Mouse (Mus musculus): ENCODE results near the gene Ltb.

- TF ChIP-seq POLR2A (IDR thresholded peaks at IDR 0.05; ENCODE audit: borderline replicate concordance, insufficient read depth, low read length) (no peak), CTCF (IDR thresholded peaks at IDR 0.05; ENCODE audit: borderline replicate concordance, insufficient read depth, low read depth, low read length) (no peak)
These were observed 2.0 kb downstream of the Ltb start for GRCm38 (mm10) chr17:35196321-35196641.
